Mouse (Mus musculus): ENCODE results near the gene Faim. TPM values are rescaled to one million over a fixed set of nuclear protein-coding genes. Genes with fewer than 3 reads are reported as not detected.

Gene Faim
- polyA plus RNA-seq, 1 experiment, result 4.5 TPM

DNA sequence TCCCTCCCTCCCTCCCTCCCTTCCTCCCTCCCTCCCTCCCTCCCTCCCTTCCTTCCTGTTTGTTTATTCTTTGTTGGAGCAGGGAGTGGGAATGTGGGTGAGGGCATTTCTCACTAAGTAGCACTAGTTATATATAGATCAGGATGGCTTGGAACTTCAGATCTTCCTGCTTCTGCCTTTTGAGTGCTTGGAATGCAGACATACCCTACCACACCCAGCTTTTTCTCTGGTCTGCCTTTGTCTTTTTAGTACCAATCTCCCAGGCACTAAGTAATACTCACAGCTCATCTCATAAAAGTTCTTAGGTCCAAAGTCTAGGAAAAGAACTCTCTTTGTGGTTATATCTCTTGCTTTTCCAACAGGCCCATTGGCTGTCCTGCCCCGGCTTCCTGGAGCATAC, 10.1 kb upstream of the Faim start:
- DNase-seq, result no peak
- Histone ChIP-seq H3K27ac (ENCODE audit: insufficient read depth, low read depth, low read length) (no peak overlapping the region), H3K4me3 (ENCODE audit: insufficient read depth, low read depth, low read length) (no peak overlapping the region), H3K4me1 (ENCODE audit: control insufficient read depth, insufficient read depth, low read length) (no peaks in the 10 kb centered on the region), H3K27me3 (replicated peaks; ENCODE audit: control insufficient read depth, insufficient read depth, low read length) (peaks cover 3% of the 10 kb centered on the region), H3K36me3 (ENCODE audit: control insufficient read depth, insufficient read depth, low read length) (no peaks in the 10 kb centered on the region)
- no peak for TF ChIP-seq CTCF (conservative IDR thresholded peaks at IDR 0.05; ENCODE audit: insufficient read depth, insufficient read length, low read depth, low read length)
- TF ChIP-seq POLR2A (IDR thresholded peaks at IDR 0.05; ENCODE audit: low read depth, low read length), result no peak
- WGBS, result 87% methylated on average over 1 of the region's 1 CpGs

DNA sequence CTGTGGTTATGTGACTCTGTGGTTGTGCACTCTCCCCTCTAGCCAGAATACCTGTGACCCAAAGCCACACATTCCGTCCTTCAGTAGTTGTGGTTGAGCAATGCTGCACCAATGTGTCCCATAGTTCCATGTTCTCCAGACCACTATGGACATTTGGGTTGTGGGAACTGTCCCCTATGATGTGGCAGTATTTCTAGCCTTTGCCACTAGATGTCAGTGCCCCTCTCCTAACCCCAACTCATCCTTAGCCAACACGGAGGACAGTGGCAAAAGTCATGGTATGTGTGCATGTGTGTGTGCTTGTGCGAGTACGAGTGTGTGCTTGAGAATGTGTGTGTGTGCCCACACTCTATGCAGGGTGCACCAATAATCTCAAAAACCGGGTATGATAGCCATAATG, 9.7 kb upstream of the Faim start:
- TF ChIP-seq POLR2A (IDR thresholded peaks at IDR 0.05; ENCODE audit: low read depth, low read length), result no peak
- peak; percentile 59 for TF ChIP-seq CTCF (conservative IDR thresholded peaks at IDR 0.05; ENCODE audit: insufficient read depth, insufficient read length, low read depth, low read length)
- DNase-seq, result no peak

DNA sequence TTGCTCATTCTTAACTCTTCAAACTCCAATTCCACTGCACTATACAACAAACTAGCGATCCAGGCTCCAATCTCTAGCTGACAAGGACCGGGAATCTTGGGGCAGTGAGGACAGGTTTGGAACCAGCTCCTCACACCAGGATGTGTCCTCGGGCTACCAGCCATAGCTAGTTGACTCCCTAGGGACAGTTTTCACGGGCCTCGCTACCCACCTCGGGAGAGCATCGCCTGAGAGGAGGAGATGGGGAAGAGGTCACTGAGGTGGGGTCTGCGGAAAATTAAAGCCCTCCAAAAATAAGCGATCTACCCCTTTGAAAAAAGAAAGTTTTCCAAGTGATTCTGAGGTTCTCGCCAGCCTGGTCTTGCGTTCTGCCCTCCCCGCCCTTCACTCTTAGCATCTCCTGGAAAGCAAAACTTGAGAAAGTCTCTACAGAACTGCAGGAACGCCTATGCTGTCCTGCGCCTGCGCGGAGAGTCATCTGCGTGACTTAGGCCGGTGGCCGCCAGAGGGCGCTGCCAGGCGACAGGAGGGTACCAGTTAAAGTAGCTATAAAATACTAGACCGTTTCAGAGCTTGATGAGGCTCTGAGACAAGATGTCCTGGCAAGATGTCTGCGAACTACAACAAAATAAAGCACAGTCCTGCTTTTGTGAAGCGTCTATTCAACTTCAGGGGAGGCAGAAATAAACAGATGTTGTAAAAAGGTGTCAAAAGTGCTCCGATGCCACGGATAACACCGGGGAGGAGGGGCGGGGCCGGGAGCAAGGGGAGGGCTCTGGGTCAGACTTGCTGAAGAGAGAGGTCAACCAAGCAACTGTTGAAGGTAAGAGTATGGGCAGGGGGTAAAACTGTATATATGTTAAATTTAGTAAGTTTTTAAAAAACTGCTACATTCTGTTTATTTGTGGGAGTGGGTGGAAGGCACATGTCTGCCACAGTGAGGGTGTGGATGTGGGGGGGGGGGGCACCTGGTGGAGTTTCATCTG, 6.4 kb upstream of the Faim start:
- TF ChIP-seq POLR2A (IDR thresholded peaks at IDR 0.05; ENCODE audit: low read depth, low read length) (no peak), CTCF (conservative IDR thresholded peaks at IDR 0.05; ENCODE audit: insufficient read depth, insufficient read length, low read depth, low read length) (peak; percentile 95)
- no peaks in the 10 kb centered on the region for H3K27me3 ChIP-seq (replicated peaks; ENCODE audit: control insufficient read depth, insufficient read depth, low read length)
- peak; percentile 87 for DNase-seq
- 4% methylated on average over 29 of the region's 29 CpGs for WGBS
- no peaks in the 10 kb centered on the region for H3K36me3 ChIP-seq (ENCODE audit: control insufficient read depth, insufficient read depth, low read length)
- H3K4me1 ChIP-seq (ENCODE audit: control insufficient read depth, insufficient read depth, low read length), result no peaks in the 10 kb centered on the region
- H3K27ac ChIP-seq (ENCODE audit: insufficient read depth, low read depth, low read length), result no peak overlapping the region
- H3K4me3 ChIP-seq (ENCODE audit: insufficient read depth, low read depth, low read length), result no peak overlapping the region

More for the DNA sequence above, 9.7 kb upstream of the Faim start:
- Histone ChIP-seq H3K27ac (ENCODE audit: insufficient read depth, low read depth, low read length) (no peak overlapping the region), H3K4me3 (ENCODE audit: insufficient read depth, low read depth, low read length) (no peak overlapping the region), H3K4me1 (ENCODE audit: control insufficient read depth, insufficient read depth, low read length) (no peaks in the 10 kb centered on the region), H3K36me3 (ENCODE audit: control insufficient read depth, insufficient read depth, low read length) (no peaks in the 10 kb centered on the region), H3K27me3 (replicated peaks; ENCODE audit: control insufficient read depth, insufficient read depth, low read length) (peaks cover 3% of the 10 kb centered on the region)
- 43% methylated on average over 5 of the region's 5 CpGs for WGBS

DNA sequence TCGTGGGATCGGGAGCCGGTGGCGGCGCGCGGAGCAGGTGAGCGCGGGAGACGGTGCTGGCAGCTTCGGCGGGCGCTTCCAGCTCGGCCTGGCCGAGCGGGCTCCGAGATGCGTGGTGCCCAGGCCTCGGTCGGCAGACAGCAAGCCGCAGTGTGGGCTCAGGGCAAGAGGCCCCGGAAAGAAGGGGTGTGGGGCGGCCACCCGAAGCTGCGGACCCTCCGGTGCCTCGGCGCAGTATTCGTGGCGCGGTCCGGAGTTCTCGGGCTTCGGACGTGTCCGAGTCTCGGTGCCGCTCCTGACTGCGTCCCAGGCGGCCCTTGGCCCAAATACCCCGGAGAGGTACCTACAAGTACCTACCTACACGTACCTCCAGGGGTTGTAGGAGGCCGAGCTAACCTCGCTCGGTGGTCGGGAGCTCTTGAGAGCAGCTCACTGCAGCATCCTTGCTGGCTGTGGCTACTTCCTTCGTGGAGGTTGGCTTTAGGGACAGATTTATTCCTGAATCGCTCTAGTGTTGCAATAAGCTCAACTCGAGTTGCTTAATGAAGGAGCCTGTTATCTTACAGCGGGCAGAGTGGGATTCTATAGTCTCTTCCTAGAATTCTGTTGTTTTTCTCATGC, 413 bp downstream of the Faim start:
- Histone ChIP-seq H3K4me3 (ENCODE audit: insufficient read depth, low read depth, low read length) (peak overlapping the region; percentile 96), H3K27me3 (replicated peaks; ENCODE audit: control insufficient read depth, insufficient read depth, low read length) (no peaks in the 10 kb centered on the region), H3K36me3 (ENCODE audit: control insufficient read depth, insufficient read depth, low read length) (no peaks in the 10 kb centered on the region), H3K4me1 (ENCODE audit: control insufficient read depth, insufficient read depth, low read length) (peaks cover 4% of the 10 kb centered on the region; the same call in 1 of the 2 replicates), H3K27ac (ENCODE audit: insufficient read depth, low read depth, low read length) (no peak overlapping the region)
- WGBS, result 1% methylated on average over 50 of the region's 50 CpGs
- TF ChIP-seq POLR2A (IDR thresholded peaks at IDR 0.05; ENCODE audit: low read depth, low read length) (no peak), CTCF (conservative IDR thresholded peaks at IDR 0.05; ENCODE audit: insufficient read depth, insufficient read length, low read depth, low read length) (no peak)
- no peak for DNase-seq

DNA sequence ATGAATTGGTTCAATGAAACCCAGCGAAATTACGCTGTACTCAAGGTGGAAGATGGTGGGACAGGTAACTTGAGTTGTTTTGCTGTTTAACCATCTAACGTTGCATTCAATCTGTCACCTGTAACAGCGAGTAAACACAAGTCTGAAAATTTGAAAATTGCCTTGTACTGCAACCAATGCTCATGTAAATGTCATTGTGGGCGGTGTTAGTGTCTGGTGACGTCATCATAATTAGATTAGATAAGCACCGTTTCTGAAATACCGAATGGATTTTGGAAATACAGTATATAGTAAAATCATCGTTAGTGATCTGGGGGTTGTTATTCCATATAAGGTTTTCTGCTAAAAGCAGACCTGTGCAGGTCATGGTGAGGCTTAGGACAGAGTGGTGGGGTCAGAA, 958 bp downstream of the Faim start:
- TF ChIP-seq CTCF (conservative IDR thresholded peaks at IDR 0.05; ENCODE audit: insufficient read depth, insufficient read length, low read depth, low read length), result no peak
- no peak for TF ChIP-seq POLR2A (IDR thresholded peaks at IDR 0.05; ENCODE audit: low read depth, low read length)
- Histone ChIP-seq H3K27ac (ENCODE audit: insufficient read depth, low read depth, low read length) (no peak overlapping the region), H3K27me3 (replicated peaks; ENCODE audit: control insufficient read depth, insufficient read depth, low read length) (no peaks in the 10 kb centered on the region), H3K4me1 (ENCODE audit: control insufficient read depth, insufficient read depth, low read length) (peaks cover 4% of the 10 kb centered on the region; the same call in 1 of the 2 replicates), H3K36me3 (ENCODE audit: control insufficient read depth, insufficient read depth, low read length) (no peaks in the 10 kb centered on the region), H3K4me3 (ENCODE audit: insufficient read depth, low read depth, low read length) (no peak overlapping the region)
- no peak for DNase-seq
- 47% methylated on average over 9 of the region's 9 CpGs for WGBS

DNA sequence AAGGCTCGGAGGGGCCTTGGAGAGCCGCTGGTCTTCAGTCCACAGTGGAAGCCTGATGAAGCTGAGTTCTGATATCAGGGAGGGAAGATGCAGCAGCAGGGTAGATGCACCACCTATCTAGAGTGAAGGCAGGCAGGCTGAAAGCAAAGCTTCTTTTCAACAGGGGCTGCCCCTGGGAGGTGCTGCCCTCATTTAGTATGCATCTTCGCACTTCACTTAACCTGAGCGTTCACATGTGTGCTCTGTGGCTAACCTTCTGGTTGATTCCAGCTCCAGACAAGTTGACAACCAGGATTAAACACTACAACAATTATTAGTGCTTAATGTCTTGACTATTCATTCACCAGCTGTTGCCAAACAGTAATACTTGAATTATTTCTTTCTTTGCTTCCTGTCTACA, 7.9 kb downstream of the Faim start:
- TF ChIP-seq POLR2A (IDR thresholded peaks at IDR 0.05; ENCODE audit: low read depth, low read length), result no peak
- no peak for TF ChIP-seq CTCF (conservative IDR thresholded peaks at IDR 0.05; ENCODE audit: insufficient read depth, insufficient read length, low read depth, low read length)
- DNase-seq, result no peak
- 77% methylated on average over 4 of the region's 4 CpGs for WGBS
- H3K36me3 ChIP-seq (ENCODE audit: control insufficient read depth, insufficient read depth, low read length), result peaks cover 4% of the 10 kb centered on the region
- H3K4me1 ChIP-seq (ENCODE audit: control insufficient read depth, insufficient read depth, low read length), result no peaks in the 10 kb centered on the region
- H3K4me3 ChIP-seq (ENCODE audit: insufficient read depth, low read depth, low read length), result no peak overlapping the region
- H3K27me3 ChIP-seq (replicated peaks; ENCODE audit: control insufficient read depth, insufficient read depth, low read length), result no peaks in the 10 kb centered on the region
- H3K27ac ChIP-seq (ENCODE audit: insufficient read depth, low read depth, low read length), result no peak overlapping the region

DNA sequence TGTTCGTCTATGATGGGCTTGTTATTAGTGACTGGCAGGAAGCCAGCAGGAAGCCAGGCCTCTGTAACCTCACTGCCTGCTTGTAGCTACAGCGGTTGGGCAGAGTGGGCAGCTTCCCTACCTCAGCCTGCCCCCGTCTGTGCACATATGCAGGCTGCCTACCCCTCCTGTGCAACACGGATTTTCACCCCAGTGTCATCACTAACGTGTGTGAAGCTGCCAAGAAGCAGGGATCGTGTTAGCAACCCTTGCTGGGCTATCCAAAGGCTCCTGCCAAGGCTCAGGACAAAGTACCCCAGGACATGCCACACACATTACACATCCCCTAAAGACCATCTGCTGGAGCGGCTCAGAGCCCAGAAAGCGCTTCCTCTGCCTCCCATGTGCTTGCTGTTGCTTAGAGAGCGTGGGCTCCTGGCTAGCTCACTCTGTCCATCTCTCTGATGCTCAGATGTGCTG, 13.7 kb downstream of the Faim start:
- H3K27ac ChIP-seq (ENCODE audit: insufficient read depth, low read depth, low read length), result no peak overlapping the region
- TF ChIP-seq CTCF (conservative IDR thresholded peaks at IDR 0.05; ENCODE audit: insufficient read depth, insufficient read length, low read depth, low read length), result no peak
- TF ChIP-seq POLR2A (IDR thresholded peaks at IDR 0.05; ENCODE audit: low read depth, low read length), result no peak
- H3K4me1 ChIP-seq (ENCODE audit: control insufficient read depth, insufficient read depth, low read length), result no peaks in the 10 kb centered on the region
- WGBS, result 73% methylated on average over 9 of the region's 9 CpGs
- no peak overlapping the region for H3K4me3 ChIP-seq (ENCODE audit: insufficient read depth, low read depth, low read length)
- DNase-seq, result no peak
- H3K36me3 ChIP-seq (ENCODE audit: control insufficient read depth, insufficient read depth, low read length), result no peaks in the 10 kb centered on the region
- no peaks in the 10 kb centered on the region for H3K27me3 ChIP-seq (replicated peaks; ENCODE audit: control insufficient read depth, insufficient read depth, low read length)

All from kidney, adult 2 months (tissue).